In genomic region chr19:46972159-46972558, GRCm38 (mm10) we compare ENCODE assay signal across 16 mouse cellular contexts. TPM values are rescaled to one million over a fixed set of nuclear protein-coding genes. Genes with fewer than 3 reads are reported as not detected.
DNase-seq lines count a peak whose midpoint lies in the region; ATAC-seq and TF ChIP-seq lines count a peak whose summit lies in the region.
"Had no signal": no experiment of that assay in that cellular context is flagged by ENCODE, and none has a peak within 500 bp of the region (broad histone marks: within the 10 kb centered on the region; RNA-seq: fewer than 3 reads in every experiment).

No protein-coding gene starts in this region.

- no peak overlapping the region for H3K4me3 ChIP-seq in neural tube, embryonic 13.5 days
- no peak overlapping the region for H3K4me3 ChIP-seq in hindbrain, embryonic 11.5 days (ENCODE audit: low read depth, low read length)
- no peak overlapping the region for H3K4me3 ChIP-seq in midbrain, embryonic 12.5 days
- no peak overlapping the region for H3K4me3 ChIP-seq in stomach, postnatal 0 days (ENCODE audit: low read depth, low read length)
- H3K4me3 ChIP-seq: heart, embryonic 13.5 days had no signal

- no peak for TF ChIP-seq EP300 in stomach, postnatal 0 days (optimal IDR thresholded peaks at IDR 0.05)

- no peak for TF ChIP-seq CTCF in stomach, postnatal 0 days (IDR thresholded peaks at IDR 0.05; ENCODE audit: low read depth)

- H3K4me2 ChIP-seq in neural tube, embryonic 13.5 days: no peak overlapping the region
- no peak overlapping the region for H3K4me2 ChIP-seq in hindbrain, embryonic 11.5 days (replicated peaks; ENCODE audit: low read depth, low read length)
- H3K4me2 ChIP-seq in midbrain, embryonic 12.5 days (replicated peaks): no peak overlapping the region
- H3K4me2 ChIP-seq in stomach, postnatal 0 days (replicated peaks; ENCODE audit: low read depth): no peak overlapping the region
- H3K4me2 ChIP-seq: heart, embryonic 13.5 days; lung, embryonic 14.5 days had no signal

- peaks cover 16% of the 10 kb centered on the region for H3K4me1 ChIP-seq in neural tube, embryonic 13.5 days (replicated peaks)
- peaks cover 8% of the 10 kb centered on the region; the same call in 1 of the 2 replicates for H3K4me1 ChIP-seq in hindbrain, embryonic 11.5 days (replicated peaks; ENCODE audit: control insufficient read depth, insufficient read depth, low read length)
- H3K4me1 ChIP-seq in midbrain, embryonic 12.5 days: peaks cover 25% of the 10 kb centered on the region
- H3K4me1 ChIP-seq in stomach, postnatal 0 days (replicated peaks; ENCODE audit: control insufficient read depth, insufficient read depth): no peaks in the 10 kb centered on the region

- no peaks in the 10 kb centered on the region for H3K27me3 ChIP-seq in neural tube, embryonic 13.5 days
- no peaks in the 10 kb centered on the region for H3K27me3 ChIP-seq in hindbrain, embryonic 11.5 days (ENCODE audit: control insufficient read depth, insufficient read depth, low read length)
- no peaks in the 10 kb centered on the region for H3K27me3 ChIP-seq in midbrain, embryonic 12.5 days
- no peaks in the 10 kb centered on the region for H3K27me3 ChIP-seq in stomach, postnatal 0 days (ENCODE audit: control insufficient read depth, insufficient read depth, low read length)
- H3K27me3 ChIP-seq: heart, embryonic 13.5 days had no signal

- WGBS in neural tube, embryonic 13.5 days: 98% methylated on average over 3 of the region's 3 CpGs
- WGBS in hindbrain, embryonic 11.5 days: 95% methylated on average over 3 of the region's 3 CpGs
- WGBS in midbrain, embryonic 12.5 days: 92% methylated on average over 3 of the region's 3 CpGs
- 89% methylated on average over 3 of the region's 3 CpGs for WGBS in stomach, postnatal 0 days

- 0 out of 2 replicates have a peak, but pooled peaks have one; percentile 18 for ATAC-seq in neural tube, embryonic 13.5 days (ENCODE audit: low read depth)
- no peak for ATAC-seq in hindbrain, embryonic 11.5 days (ENCODE audit: low FRiP score)
- no peak for ATAC-seq in midbrain, embryonic 12.5 days (ENCODE audit: low FRiP score, low read depth)
- ATAC-seq in stomach, postnatal 0 days (ENCODE audit: low FRiP score, low TSS enrichment): 0 out of 2 replicates have a peak, but pooled peaks have one; percentile 17
- no peak for ATAC-seq in frontal cortex, adult (ENCODE audit: low TSS enrichment)

- no peak for DNase-seq in neural tube, embryonic 10.5 days (ENCODE audit: extremely low spot score, low spot score)
- no peak for DNase-seq in hindbrain, embryonic 11.5 days (ENCODE audit: low spot score)
- no peak for DNase-seq in stomach, postnatal 0 days (ENCODE audit: low spot score)
- DNase-seq in B cell, adult 2 months: no peak
- DNase-seq in cerebellum, postnatal 25 days: no peak
- DNase-seq: cerebellum, adult 2 months; gastrocnemius, postnatal 25 days; heart, postnatal 4 days; liver; right cerebral cortex, postnatal 4 days had no signal

- H3K27ac ChIP-seq in neural tube, embryonic 13.5 days (replicated peaks): peak overlapping the region; percentile 90
- peak overlapping the region; percentile 91; the same call in 1 of the 2 replicates for H3K27ac ChIP-seq in hindbrain, embryonic 11.5 days (ENCODE audit: low read depth, low read length)
- peak overlapping the region; percentile 90 for H3K27ac ChIP-seq in midbrain, embryonic 12.5 days (replicated peaks)
- H3K27ac ChIP-seq in stomach, postnatal 0 days (replicated peaks): no peak overlapping the region

- no peaks in the 10 kb centered on the region for H3K36me3 ChIP-seq in neural tube, embryonic 13.5 days
- no peaks in the 10 kb centered on the region for H3K36me3 ChIP-seq in hindbrain, embryonic 11.5 days (ENCODE audit: control insufficient read depth, insufficient read depth, low read length)
- no peaks in the 10 kb centered on the region for H3K36me3 ChIP-seq in midbrain, embryonic 12.5 days
- no peaks in the 10 kb centered on the region for H3K36me3 ChIP-seq in stomach, postnatal 0 days (ENCODE audit: control insufficient read depth, insufficient read depth, low read length)
- H3K36me3 ChIP-seq: heart, embryonic 13.5 days had no signal

- H3K9ac ChIP-seq in neural tube, embryonic 13.5 days: no peak overlapping the region
- no peak overlapping the region for H3K9ac ChIP-seq in hindbrain, embryonic 11.5 days (ENCODE audit: low read depth, low read length)
- no peak overlapping the region for H3K9ac ChIP-seq in midbrain, embryonic 12.5 days (replicated peaks)
- no peak overlapping the region for H3K9ac ChIP-seq in stomach, postnatal 0 days (ENCODE audit: low read length)
- H3K9ac ChIP-seq: lung, embryonic 14.5 days had no signal

- H3K9me3 ChIP-seq in neural tube, embryonic 13.5 days: no peaks in the 10 kb centered on the region
- H3K9me3 ChIP-seq in hindbrain, embryonic 11.5 days (ENCODE audit: control insufficient read depth, low read length): no peaks in the 10 kb centered on the region
- no peaks in the 10 kb centered on the region for H3K9me3 ChIP-seq in midbrain, embryonic 12.5 days
- H3K9me3 ChIP-seq in stomach, postnatal 0 days (ENCODE audit: control insufficient read depth, low read length): no peaks in the 10 kb centered on the region
- H3K9me3 ChIP-seq: heart, embryonic 13.5 days had no signal

RNA-seq across cellular contexts. Expression of gene Ina, which starts 42.3 kb away (rescaled TPM):
- polyA plus RNA-seq in neural tube, embryonic 13.5 days (2015; fragmentation: Nextera tagmentation; extraction: Ambion mirVana): 680 and 687 TPM in 2 replicates
- polyA plus RNA-seq in hindbrain, embryonic 11.5 days (2014; fragmentation: Nextera tagmentation; extraction: Ambion mirVana): 266 and 290 TPM in 2 replicates
- 368 and 390 TPM in 2 replicates for polyA plus RNA-seq in midbrain, embryonic 12.5 days (2016; fragmentation: Nextera tagmentation; extraction: Ambion mirVana)
- polyA plus RNA-seq in stomach, postnatal 0 days (2015; fragmentation: Nextera tagmentation; extraction: Ambion mirVana): 3.5 and 4.2 TPM in 2 replicates
- polyA plus RNA-seq: C2C12 had no signal

RNA-seq across cellular contexts. Expression of gene Nt5c2, which starts 42.8 kb away (rescaled TPM):
- 81.7 and 85.0 TPM in 2 replicates for polyA plus RNA-seq in neural tube, embryonic 13.5 days (2015; fragmentation: Nextera tagmentation; extraction: Ambion mirVana)
- polyA plus RNA-seq in hindbrain, embryonic 11.5 days (2014; fragmentation: Nextera tagmentation; extraction: Ambion mirVana): 81.5 and 90.6 TPM in 2 replicates
- 79.8 and 84.8 TPM in 2 replicates for polyA plus RNA-seq in midbrain, embryonic 12.5 days (2016; fragmentation: Nextera tagmentation; extraction: Ambion mirVana)
- 59.4 and 70.9 TPM in 2 replicates for polyA plus RNA-seq in stomach, postnatal 0 days (2015; fragmentation: Nextera tagmentation; extraction: Ambion mirVana)

Comparison
In these comparisons a context has a peak if more than half of its experiments do, and no peak if none do; other contexts are left out.
1. ATAC-seq: peak in neural tube, embryonic 13.5 days (single experiment) and stomach, postnatal 0 days (single experiment); none in hindbrain, embryonic 11.5 days (single experiment), midbrain, embryonic 12.5 days (single experiment) and frontal cortex, adult (single experiment).
2. RNA of gene Ina, which starts 42.3 kb away (polyA plus RNA-seq): 680 to 687 TPM in neural tube, embryonic 13.5 days, 368 to 390 TPM in midbrain, embryonic 12.5 days and 266 to 290 TPM in hindbrain, embryonic 11.5 days; 3.5 to 4.2 TPM in stomach, postnatal 0 days; every median in the first group is over 10 times any median in the second.